Mouse (Mus musculus): Measurements from ENCODE around the gene Gdf7.

Gene Gdf7

DNA sequence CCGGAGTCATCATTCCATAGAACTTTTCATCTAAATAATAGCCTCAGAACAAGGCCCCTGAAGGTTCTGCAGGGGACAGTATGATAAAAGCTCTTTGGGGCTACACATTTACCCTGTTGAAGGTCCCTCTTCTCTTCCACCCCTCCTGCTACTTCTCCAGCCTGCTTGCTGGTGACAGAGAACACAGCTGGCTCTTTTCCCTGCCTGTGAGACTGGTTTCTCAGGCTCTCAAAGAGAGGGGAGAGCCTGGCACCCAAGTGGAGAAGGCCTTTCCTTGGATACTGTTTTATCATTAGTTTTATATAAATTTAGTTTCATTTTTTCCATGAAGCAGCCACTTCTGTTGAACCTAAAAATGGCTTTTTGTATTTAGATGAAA, 25.9 kb upstream of the Gdf7 start:
- DNase-seq (ENCODE audit: low read depth, low spot score), result no peak

DNA sequence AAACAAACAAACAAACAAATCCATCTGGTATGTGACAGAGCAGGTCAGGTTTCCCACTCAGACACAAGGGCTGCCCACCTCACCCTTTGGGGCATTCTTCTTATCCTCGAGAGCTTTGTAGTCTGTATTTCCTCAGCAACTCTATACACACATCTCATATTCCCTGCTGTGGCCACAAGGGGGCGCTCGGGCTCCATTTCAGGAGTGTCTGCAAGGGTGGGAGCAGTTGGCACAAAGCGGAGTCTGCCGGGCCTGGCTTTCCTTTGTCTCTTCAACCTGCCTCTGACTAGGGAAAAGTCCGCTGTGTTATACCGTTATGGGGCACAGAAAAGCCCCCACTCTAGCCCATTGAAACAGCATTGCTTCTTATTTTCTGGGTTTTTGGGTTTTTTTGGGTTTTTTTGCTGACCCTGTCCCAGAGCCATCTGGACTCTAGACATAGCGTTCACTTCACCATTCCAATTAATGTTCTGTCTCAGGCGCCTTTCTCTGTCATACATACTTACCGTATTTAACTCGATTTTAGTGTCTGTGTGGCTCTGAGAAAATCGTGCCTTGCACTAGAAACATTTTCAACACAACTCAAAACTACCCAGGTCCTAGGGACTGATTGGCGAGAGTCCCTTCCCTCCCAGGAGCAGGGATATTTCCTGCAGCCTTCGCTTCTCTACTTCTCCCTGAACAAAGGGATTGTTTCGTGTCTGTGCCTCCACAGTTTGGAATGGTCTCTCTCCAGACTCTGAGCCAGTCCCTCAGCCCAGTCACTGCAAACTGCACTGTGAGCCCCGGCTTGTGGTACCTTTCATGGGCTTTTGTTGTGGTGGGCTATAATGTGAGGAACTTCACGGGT, 25.3 kb upstream of the Gdf7 start:
- peak; percentile 90 for DNase-seq (ENCODE audit: low read depth, low spot score)

DNA sequence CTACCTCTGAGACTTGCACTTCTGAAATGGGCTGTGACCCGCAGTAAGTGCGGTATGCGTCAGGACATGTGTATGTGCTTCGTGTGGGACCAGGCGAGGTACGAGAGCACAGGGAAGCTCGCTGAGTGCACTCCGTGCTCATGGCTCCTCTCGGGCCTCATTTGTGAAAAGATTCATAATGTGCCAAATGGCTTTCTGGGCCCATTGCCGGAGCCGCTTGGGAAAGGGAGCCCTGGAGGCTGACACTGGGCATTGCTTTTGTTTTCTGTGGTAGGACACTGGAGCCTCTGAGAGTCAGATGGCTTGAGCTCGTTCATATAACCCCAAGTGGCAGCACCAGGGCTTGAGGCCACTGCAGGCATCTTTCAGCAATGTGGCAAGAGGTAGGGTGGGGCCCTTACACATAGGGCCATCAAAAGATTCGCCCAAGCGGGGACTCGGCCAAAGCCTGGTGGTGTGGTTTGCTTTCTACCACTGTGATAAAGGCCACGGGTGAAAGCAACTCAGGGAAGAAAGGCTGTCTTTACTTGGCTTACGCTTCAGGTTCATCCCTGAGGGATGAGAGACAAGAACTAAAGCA, 24.3 kb upstream of the Gdf7 start:
- DNase-seq (ENCODE audit: low read depth, low spot score), result no peak

DNA sequence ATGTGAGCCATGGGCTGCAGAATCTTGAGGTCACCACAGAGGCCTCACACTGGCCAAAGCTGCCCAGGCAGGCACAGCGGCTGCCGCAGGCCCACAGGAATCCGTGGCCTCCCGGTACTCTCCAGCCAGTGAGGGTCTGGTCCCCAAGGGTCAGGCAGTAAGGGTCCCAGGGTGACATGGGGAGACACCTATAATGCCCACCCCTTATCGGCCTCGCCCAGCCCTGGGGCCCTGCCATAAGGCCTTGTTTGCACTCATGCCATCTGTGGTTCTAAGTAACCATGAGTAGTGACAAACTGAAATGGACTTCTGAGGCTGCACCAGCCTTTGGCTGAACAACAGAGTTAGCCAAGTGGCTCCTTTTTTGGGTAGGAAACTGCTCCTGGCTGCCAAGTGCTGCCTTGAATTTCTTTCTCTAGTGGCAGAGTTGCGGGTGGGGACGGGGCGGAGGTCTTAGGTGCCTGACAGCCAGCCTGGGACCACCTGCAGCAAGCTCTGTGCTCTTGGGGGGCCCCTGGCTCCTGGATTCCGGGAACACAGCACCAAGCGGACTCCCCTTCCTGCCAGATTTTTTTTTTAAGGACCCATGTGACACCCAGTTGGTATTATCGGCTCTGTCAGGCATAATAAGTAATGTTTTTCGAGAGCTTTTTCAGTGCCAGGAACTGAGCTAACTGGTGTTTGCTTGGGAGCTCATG, 23.6 kb upstream of the Gdf7 start:
- no peak for DNase-seq (ENCODE audit: low read depth, low spot score)

DNA sequence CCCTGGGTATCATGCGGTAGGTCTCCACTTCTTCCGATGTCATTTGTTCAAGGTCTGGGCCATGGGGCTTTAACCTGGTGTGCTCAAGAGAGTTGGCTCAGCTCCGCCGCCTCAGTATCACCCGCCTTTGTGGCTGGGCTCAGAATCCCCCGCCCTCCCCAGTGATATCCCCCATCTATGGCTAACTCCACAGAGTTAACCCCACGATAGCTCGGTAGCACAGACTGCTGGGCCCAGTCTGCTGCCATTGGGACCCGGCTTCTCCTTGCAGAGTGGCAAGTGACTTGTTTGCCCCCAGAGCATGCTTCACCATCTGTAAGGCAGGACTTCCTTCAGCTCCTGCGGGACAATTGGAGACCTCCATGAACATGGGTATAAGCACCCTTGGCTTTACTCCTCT, 22.3 kb upstream of the Gdf7 start:
- no peak for DNase-seq (ENCODE audit: low read depth, low spot score)

DNA sequence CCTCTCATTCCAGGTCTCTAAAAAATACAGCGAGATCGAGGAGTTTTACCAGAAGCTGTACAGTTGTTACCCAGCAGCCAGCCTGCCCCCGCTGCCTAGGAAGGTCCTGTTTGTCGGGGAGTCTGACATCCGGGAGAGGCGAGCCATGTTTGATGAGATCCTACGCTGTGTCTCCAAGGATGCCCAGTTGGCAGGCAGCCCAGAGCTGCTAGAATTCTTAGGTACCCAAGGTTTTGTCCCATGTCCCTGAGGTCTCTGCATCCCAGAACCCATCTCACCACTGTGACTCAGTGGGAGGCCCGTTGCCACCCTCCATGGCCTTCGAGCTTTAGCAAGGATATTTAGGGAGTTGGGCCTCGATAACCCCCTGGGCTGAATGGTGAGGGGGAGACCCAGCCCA, 19.8 kb upstream of the Gdf7 start:
- DNase-seq (ENCODE audit: low read depth, low spot score), result no peak

DNA sequence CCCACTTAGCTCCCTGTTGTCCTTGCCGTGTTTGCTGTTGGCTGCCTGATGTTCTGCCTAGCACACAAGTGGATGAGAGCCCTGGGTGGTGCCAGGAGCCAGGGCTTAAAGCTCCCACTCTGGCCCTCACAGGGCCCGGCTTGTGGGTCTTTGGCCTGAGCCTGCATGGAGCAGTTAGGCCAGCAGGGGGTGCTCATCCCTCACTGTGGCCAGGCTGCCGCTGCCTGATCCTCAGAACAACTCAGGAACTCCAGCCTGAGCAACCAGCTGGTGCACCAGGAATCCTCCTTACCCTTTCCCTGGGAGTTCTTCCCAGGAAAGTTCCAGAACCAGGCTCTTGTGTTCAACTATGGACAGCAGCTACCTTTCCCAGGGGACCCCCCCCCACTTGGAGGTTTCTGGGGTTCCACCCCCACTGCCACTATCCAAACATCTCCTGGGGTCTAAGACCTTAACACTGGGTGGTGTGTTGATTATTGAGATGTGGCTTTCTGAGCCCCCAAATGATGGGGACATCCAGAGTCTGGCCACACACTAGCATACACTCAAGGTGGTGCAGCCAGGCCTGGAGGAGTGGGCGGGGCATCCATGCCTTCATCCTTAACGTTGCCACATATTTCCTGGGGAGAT, 18.4 kb upstream of the Gdf7 start:
- peak; percentile 52 for DNase-seq (ENCODE audit: low read depth, low spot score)

DNA sequence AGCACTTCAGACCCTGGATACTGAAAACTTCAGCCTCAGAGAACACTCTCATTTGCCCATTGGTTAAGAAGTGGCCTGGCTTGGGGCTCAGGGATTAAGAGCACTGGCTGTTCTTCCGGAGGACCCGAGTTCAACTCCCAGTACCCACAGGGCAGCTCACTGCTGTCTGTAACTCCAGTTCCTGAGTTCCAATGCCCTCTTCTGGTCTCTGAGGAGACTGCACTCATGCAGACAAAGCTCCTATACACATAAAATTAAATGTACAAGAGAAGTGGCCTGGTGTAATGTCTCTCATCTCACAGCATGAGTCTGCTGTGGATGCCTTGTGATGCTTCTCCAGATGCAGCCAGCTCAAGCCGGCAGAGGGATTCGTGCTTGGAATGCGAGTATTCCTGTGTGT, 14.8 kb upstream of the Gdf7 start:
- DNase-seq (ENCODE audit: low read depth, low spot score), result no peak

DNA sequence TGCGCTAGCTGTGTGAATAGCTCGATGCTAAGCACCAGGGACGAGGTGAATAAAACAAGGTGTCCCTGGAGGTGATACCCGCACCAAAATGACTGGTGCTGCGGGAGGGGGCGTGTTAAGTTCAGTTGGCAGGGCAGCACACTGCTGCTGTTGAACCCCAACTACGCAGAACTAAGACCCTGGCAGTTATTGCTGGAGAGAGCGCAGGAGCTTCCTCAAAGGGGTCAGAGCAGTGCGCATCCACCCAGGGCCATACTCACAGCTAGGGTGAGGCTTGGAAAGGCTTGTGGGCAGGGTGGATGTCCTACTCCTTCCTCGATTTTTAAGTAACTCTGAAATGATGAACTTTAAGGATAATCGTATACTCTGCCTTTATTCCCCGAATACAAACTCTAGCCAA, 12.0 kb upstream of the Gdf7 start:
- DNase-seq (ENCODE audit: low read depth, low spot score), result no peak

DNA sequence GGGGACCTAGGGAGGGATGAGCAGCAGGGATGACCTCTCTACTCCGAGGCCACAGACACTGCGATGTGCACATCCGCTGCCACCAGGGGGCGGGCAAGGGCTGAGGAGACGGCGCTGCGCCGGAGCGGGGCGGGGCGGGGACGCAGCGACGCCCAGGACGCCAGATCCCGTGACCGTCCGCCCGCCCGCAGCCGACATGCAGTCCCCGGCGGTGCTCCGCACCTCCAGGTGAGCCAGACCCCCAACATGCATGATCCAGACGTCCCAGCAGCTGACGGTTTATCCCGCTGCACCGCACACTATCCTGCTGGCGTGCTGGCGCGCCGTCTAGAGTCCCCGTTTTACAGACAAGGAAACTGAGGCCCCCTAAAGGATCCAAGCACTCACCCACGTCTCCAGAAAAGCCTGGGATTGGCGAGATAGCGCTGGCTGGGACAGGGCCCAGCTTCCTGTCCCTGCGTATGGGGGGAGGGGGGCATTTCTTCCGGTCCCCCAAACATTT, 11.6 kb upstream of the Gdf7 start, which contains the start of gene Hs1bp3:
TSS of gene Hs1bp3 (plus strand) at position 163 of the 502 bp plus-strand sequence.
- peak; percentile 78 for DNase-seq (ENCODE audit: low read depth, low spot score)

DNA sequence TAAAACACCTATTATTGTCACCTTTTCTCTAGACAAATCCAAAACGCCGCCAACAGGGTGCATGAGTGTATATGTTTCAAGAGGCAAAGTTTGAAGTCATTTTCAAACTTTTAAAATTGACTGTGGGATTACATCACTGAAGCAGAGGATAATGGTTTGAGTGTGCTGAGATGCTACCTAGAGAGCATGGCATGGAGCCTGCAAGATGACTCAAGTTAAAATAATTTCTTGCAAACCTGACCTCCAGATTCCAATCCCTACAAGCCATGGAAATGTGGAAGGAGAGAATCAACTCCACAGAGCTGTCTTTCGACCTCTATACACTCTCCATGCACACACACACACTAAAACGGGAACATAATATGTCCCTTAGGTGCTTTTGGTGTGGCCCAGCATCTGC, 10.5 kb upstream of the Gdf7 start:
- DNase-seq (ENCODE audit: low read depth, low spot score), result no peak

DNA sequence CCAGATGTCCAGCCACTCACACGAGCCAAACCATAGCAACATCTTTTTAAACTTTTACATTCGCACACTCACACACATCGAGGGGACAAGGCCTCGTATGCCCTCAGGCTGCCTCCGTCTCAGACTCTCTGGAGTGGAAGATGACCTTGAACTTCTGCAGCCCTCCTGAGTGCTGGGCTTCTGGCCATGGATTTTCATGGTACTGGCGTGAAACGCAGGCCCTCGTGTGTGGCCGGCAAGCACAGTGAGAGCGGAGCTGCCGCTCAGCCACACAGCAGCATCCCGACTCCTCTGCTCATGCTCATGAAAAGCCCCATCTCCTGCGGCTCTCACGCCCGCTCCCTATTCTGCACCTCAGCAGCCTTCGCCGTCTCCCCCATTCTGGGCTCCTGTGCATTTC, 9.2 kb upstream of the Gdf7 start:
- DNase-seq (ENCODE audit: low read depth, low spot score), result no peak

DNA sequence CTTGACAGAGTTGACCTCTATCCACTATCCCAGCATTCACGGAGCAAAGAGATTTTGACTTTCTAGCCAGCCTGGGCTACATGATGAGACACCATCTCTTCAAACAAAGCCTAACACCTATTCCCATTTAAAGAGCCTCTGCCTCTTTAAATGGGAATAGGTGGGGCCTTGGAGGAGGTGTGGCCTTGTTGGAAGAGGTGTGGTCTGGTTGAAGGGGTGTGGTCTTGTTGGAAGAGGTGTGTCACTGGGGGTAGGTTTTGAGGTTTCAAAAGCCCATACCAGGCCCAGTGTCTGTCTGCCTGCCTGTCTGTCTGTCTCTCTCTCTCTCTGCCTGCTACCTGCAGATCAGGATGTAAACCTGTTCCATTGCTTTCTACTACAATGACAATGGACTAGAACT, 5.2 kb upstream of the Gdf7 start:
- no peak for DNase-seq (ENCODE audit: low read depth, low spot score)

DNA sequence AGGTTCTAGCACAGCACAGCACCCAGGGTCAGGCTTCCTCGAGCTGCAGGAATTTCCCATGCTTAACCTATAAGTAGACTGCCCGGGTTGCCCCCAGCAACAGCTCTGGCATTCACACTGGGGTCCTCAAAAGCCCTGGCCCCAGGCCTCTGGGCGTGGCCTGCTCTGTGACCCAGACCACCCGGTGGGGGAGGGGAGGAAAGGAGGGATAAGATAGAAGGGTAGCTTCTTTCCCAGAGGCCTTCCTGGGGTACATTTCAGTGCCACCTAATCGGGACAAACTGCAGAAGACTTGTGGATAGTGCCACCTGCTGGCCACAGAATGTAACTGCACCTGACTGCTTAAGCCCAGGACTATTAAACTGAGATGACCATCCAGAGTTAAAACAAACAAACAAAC, 4.7 kb upstream of the Gdf7 start:
- peak; percentile 56 for DNase-seq (ENCODE audit: low read depth, low spot score)

DNA sequence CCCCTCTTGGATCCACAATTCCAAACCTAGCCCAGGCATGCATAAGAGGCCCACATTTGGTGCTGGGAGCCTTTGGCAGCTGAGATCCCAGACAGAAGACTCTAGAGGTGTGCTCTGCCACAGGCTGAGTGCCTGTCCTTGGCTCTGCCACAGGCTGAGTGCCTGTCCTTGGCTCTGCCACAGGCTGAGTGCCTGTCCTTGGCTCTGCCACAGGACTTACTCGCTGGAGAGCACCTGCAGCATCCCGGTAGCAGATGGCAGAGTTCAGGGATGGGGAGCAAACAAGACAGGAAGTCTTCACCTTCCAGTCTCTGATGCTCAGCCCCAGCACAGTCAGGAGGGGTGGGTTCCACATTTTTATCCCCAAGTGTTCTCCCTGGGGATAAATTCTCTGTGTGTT, 3.5 kb upstream of the Gdf7 start:
- no peak for DNase-seq (ENCODE audit: low read depth, low spot score)

DNA sequence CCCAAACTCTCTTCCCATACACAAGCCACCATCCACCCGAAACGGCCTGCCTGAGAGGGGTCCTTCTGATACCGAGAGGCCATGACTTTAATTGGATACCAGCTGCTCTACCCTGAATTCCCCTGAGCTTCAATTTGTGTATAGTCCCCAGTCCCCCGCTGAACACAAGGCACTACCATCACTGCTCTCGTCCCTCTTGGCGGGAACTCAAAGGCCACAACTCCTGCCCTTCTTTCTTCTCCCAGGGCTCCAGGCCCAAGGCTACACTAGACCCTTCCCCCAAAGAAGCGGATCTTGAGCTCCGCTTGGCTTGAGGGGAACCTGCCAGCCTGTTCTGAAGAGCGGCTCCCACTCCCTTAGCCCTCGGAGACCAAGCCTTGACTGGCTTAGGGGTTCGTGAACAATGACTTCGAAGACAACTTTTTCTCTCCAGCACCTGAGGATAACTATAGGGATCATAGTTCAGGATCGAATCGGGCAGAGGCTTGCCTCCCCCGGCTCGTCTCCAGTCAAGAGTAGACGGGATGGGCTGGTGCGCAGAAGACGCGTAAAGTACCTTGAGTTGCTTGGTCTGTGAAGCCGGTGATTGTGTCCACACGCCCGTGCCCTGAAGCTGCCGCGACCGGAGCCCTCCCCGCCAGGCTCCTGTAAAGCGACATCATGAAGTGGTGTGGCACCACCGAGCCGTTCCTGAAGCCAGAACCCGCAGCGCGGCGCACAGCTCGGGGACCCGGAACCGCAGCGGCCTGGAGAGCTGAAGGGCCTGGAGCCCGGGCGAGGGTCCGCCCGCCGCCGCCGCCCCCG, 541 bp downstream of the Gdf7 start:
- DNase-seq (ENCODE audit: low read depth, low spot score), result no peak

DNA sequence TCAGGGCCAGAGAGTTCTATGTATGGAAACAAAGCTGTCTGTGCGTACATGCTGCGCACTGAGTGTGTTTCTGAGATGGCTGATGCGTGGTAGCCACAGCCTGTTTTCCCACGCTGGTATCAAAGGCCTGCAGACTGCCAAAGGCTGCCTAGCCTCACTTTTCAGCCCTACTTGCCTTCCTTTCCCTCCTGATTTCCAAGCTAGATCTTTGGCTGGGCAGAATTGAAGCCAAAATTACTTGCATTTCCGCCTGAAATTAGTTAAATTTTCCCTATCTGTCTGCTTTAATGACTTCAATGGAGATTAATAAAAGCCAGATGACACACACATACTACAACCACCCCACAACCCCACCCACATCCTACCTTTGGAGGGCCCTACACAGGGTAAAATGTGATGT, 1.2 kb downstream of the Gdf7 start:
- DNase-seq (ENCODE audit: low read depth, low spot score), result no peak

DNA sequence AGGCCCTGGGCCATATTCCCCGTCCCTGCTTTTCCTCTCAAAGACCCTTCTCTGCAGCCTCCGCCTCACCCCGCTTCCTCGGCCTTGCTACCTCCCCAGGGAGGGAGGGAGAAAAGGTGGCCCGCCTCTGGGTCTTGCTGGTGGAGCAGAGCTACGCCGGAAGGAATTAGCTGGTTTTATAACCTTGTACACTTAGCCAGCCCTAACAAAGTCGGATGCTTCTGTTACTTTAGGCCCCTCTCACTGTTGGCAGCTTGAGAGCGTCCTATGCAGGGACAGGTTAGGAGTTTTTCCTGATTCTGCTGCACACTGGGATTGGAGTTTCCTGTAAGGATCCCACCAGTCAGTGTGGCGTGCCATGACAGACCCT, 1.7 kb downstream of the Gdf7 start:
- DNase-seq (ENCODE audit: low read depth, low spot score), result no peak

DNA sequence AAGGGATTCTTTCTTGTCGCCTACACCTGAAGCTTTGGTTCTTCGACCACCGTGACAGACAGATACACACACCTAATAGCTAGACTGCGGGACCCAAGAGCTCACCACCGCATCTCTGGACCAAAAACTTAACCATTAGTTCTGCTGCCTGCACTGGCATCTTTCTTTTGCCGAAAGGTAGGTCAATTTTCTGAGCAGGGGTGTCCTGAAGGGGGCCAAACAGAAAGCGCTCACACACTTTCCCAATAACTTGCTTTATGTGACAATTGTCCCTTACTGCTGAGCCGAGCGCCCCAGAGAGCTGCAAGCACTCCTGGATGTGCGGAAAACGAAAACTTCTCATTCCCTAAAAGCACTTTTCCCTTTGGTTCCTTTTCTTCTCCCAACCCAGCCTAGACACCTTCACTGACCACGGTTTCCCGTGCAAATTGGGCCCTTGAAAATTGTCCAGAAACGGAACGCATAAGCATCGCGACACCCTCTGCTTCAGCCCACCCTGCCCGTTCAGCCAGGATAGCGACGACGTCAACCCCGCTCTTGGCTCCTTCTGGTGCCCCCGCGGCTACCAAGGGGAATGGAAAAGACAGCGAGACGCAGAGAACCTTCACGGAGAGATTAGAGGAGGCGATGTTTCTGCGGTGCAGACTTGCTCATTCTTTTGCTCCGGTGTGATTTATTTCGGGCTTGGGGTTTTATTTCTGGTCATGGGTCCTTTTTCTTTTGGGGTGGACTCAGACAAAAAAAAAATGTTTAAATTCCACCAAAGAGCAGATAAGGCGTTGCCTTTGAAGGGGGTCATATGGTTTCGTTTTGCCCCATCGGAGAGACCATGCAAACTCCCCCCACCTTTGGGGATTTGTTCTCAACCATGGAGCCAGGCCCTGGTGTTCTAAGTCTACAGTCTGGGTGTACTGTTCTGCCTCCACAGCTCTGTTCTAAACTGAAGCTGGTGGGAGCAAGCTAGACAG, 2.3 kb downstream of the Gdf7 start:
- DNase-seq (ENCODE audit: low read depth, low spot score), result no peak

Data from embryo, embryonic 11.5 days (tissue).